Mouse (Mus musculus) myocyte (in vitro differentiated cells): ENCODE data around the gene Isoc2a.

ENCODE experiments used
- E2F4 ChIP-seq: IDR thresholded peaks from one replicate; pipeline ENCODE4 v1.6.1; 2011; ENCODE audit warnings: mild to moderate bottlenecking, control low read depth, moderate library complexity; ENCODE audit not compliant: insufficient read depth
- POLR2A ChIP-seq: IDR thresholded peaks from one replicate; pipeline ENCODE4 v1.6.1; 2011; ENCODE audit warnings: low read depth, mild to moderate bottlenecking, control low read depth, moderate library complexity; ENCODE audit not compliant: insufficient read length
- TCF12 ChIP-seq: IDR thresholded peaks from one replicate; pipeline ENCODE4 v1.6.1; 2011; ENCODE audit warnings: mild to moderate bottlenecking, control low read depth; ENCODE audit not compliant: poor library complexity, insufficient read depth, severe bottlenecking
- USF1 ChIP-seq: IDR thresholded peaks from one replicate; pipeline ENCODE4 v1.6.1; 2011; ENCODE audit warnings: low read depth, mild to moderate bottlenecking, control low read depth, moderate library complexity

GRCm38 (mm10) chr7:4863541-4864080, 13.3 kb upstream of the Isoc2a start:
- TF ChIP-seq POLR2A (no peak), E2F4 (no peak), USF1 (no peak), TCF12 (no peak)
